Comparison of ENCODE assay signal across 10 mouse cellular contexts in genomic region chr11:32216851-32217250, GRCm38 (mm10). TPM values are rescaled to one million over a fixed set of nuclear protein-coding genes. Genes with fewer than 3 reads are reported as not detected.
DNase-seq lines count a peak whose midpoint lies in the region; ATAC-seq and TF ChIP-seq lines count a peak whose summit lies in the region.
"Had no signal": no experiment of that assay in that cellular context is flagged by ENCODE, and none has a peak within 500 bp of the region (broad histone marks: within the 10 kb centered on the region; RNA-seq: fewer than 3 reads in every experiment).

No protein-coding gene starts in this region.

- peaks cover 2% of the 10 kb centered on the region; the same call in 1 of the 2 replicates for H3K27me3 ChIP-seq in hindbrain, embryonic 11.5 days (ENCODE audit: control insufficient read depth, insufficient read depth, low read length)
- peaks cover 33% of the 10 kb centered on the region for H3K27me3 ChIP-seq in liver, embryonic 14.5 days (ENCODE audit: control insufficient read depth, insufficient read depth, low read length)
- H3K27me3 ChIP-seq in neural tube, embryonic 14.5 days (ENCODE audit: control insufficient read depth, insufficient read depth, low read length): peaks cover 7% of the 10 kb centered on the region
- H3K27me3 ChIP-seq: neural tube, embryonic 12.5 days had no signal

- DNase-seq in urinary bladder, postnatal 14 days (ENCODE audit: low spot score): peak; percentile 77
- no peak for DNase-seq in urinary bladder, postnatal 10 days (ENCODE audit: low spot score)
- peak; percentile 86 for DNase-seq in adrenal gland, postnatal 14 days
- peak; percentile 75 for DNase-seq in embryo, embryonic 9.5 days (ENCODE audit: extremely low spot score)
- DNase-seq in hindbrain, embryonic 11.5 days (ENCODE audit: low spot score): peak; percentile 88
- DNase-seq in liver, embryonic 14.5 days (ENCODE audit: low read depth in 3 of 3, low spot score in 3 of 3): peak; percentile 65 to 76 (median 68)
- DNase-seq in yolk sac, embryonic 10.5 days (ENCODE audit: low spot score): peak; percentile 25

- no peak overlapping the region for H3K9ac ChIP-seq in hindbrain, embryonic 11.5 days (ENCODE audit: low read depth, low read length)
- H3K9ac ChIP-seq in liver, embryonic 14.5 days (replicated peaks): no peak overlapping the region
- no peak overlapping the region for H3K9ac ChIP-seq in neural tube, embryonic 14.5 days (replicated peaks; ENCODE audit: low read depth, low read length)

- no peak overlapping the region for H3K4me2 ChIP-seq in hindbrain, embryonic 11.5 days (replicated peaks; ENCODE audit: low read depth, low read length)
- H3K4me2 ChIP-seq in liver, embryonic 14.5 days (ENCODE audit: low read depth): no peak overlapping the region
- H3K4me2 ChIP-seq in neural tube, embryonic 14.5 days (ENCODE audit: low read depth, low read length): no peak overlapping the region
- H3K4me2 ChIP-seq: neural tube, embryonic 12.5 days had no signal

- H3K4me1 ChIP-seq in hindbrain, embryonic 11.5 days (replicated peaks; ENCODE audit: control insufficient read depth, insufficient read depth, low read length): peaks cover 4% of the 10 kb centered on the region; the same call in 1 of the 2 replicates
- no peaks in the 10 kb centered on the region for H3K4me1 ChIP-seq in liver, embryonic 14.5 days (replicated peaks; ENCODE audit: control insufficient read depth in 2 of 2, insufficient read depth in 2 of 2, low read length in 1 of 2)
- no peaks in the 10 kb centered on the region for H3K4me1 ChIP-seq in neural tube, embryonic 14.5 days (ENCODE audit: control insufficient read depth, insufficient read depth, low read length)

- H3K27ac ChIP-seq in hindbrain, embryonic 11.5 days (ENCODE audit: low read depth, low read length): no peak overlapping the region
- H3K27ac ChIP-seq in liver, embryonic 14.5 days: no peak overlapping the region
- no peak overlapping the region for H3K27ac ChIP-seq in neural tube, embryonic 14.5 days (ENCODE audit: low read depth, low read length)
- H3K27ac ChIP-seq: neural tube, embryonic 12.5 days had no signal

- no peaks in the 10 kb centered on the region for H3K9me3 ChIP-seq in hindbrain, embryonic 11.5 days (ENCODE audit: control insufficient read depth, low read length)
- no peaks in the 10 kb centered on the region for H3K9me3 ChIP-seq in liver, embryonic 14.5 days (ENCODE audit: control insufficient read depth, low read length)
- no peaks in the 10 kb centered on the region for H3K9me3 ChIP-seq in neural tube, embryonic 14.5 days (ENCODE audit: control insufficient read depth, low read length)
- H3K9me3 ChIP-seq: neural tube, embryonic 12.5 days had no signal

- H3K36me3 ChIP-seq in hindbrain, embryonic 11.5 days (ENCODE audit: control insufficient read depth, insufficient read depth, low read length): no peaks in the 10 kb centered on the region
- no peaks in the 10 kb centered on the region for H3K36me3 ChIP-seq in liver, embryonic 14.5 days (replicated peaks; ENCODE audit: control insufficient read depth, insufficient read depth, low read depth)
- H3K36me3 ChIP-seq in neural tube, embryonic 14.5 days (ENCODE audit: control insufficient read depth, insufficient read depth, low read length): no peaks in the 10 kb centered on the region

- WGBS in hindbrain, embryonic 11.5 days: 26% methylated on average over 8 of the region's 8 CpGs
- WGBS in liver, embryonic 14.5 days (ENCODE audit: insufficient replicate concordance): 24% methylated on average over 8 of the region's 8 CpGs
- 22% methylated on average over 8 of the region's 8 CpGs for WGBS in neural tube, embryonic 14.5 days

- ATAC-seq in hindbrain, embryonic 11.5 days (ENCODE audit: low FRiP score): no peak
- ATAC-seq in liver, embryonic 14.5 days (ENCODE audit: insufficient read depth): peak; percentile 55
- peak; percentile 64; the same call in 1 of the 2 replicates for ATAC-seq in neural tube, embryonic 14.5 days (ENCODE audit: low read depth)

- TF ChIP-seq EP300 in liver, embryonic 14.5 days (IDR thresholded peaks at IDR 0.05; ENCODE audit: low read depth): no peak

- H3K4me3 ChIP-seq in hindbrain, embryonic 11.5 days (ENCODE audit: low read depth, low read length): no peak overlapping the region
- H3K4me3 ChIP-seq in liver, embryonic 14.5 days (ENCODE audit: insufficient read depth in 1 of 2, low read depth in 2 of 2, low read length in 2 of 2): no peak overlapping the region
- H3K4me3 ChIP-seq in neural tube, embryonic 14.5 days (ENCODE audit: low read depth, low read length): no peak overlapping the region
- H3K4me3 ChIP-seq: neural tube, embryonic 12.5 days had no signal

- peak; percentile 95 for TF ChIP-seq CTCF in liver, embryonic 14.5 days (IDR thresholded peaks at IDR 0.05; ENCODE audit: low read depth)

RNA-seq across cellular contexts. Expression of gene Rhbdf1, which starts 5.2 kb away (rescaled TPM):
- 22.4 and 24.3 TPM in 2 replicates for total RNA-seq in adrenal gland, postnatal 14 days (2021)
- 19.1 and 21.0 TPM in 2 replicates for polyA plus RNA-seq in hindbrain, embryonic 11.5 days (2014; fragmentation: Nextera tagmentation; extraction: Ambion mirVana)
- polyA plus RNA-seq in liver, embryonic 14.5 days (2012; rRNA removed): 5.8 and 6.2 TPM in 2 replicates
- 3.0 and 4.4 TPM in 2 replicates for polyA plus RNA-seq in liver, embryonic 14.5 days (2014; fragmentation: Nextera tagmentation; extraction: Ambion mirVana)
- polyA plus RNA-seq in neural tube, embryonic 14.5 days (2014; fragmentation: Nextera tagmentation; extraction: Ambion mirVana): 12.5 and 21.5 TPM in 2 replicates

RNA-seq across cellular contexts. Expression of gene Mpg, which starts 9.5 kb away (rescaled TPM):
- total RNA-seq in adrenal gland, postnatal 14 days (2021): 15.3 and 21.3 TPM in 2 replicates
- polyA plus RNA-seq in hindbrain, embryonic 11.5 days (2014; fragmentation: Nextera tagmentation; extraction: Ambion mirVana): 28.6 and 29.0 TPM in 2 replicates
- polyA plus RNA-seq in liver, embryonic 14.5 days (2012; rRNA removed): 8.1 and 9.9 TPM in 2 replicates
- polyA plus RNA-seq in liver, embryonic 14.5 days (2014; fragmentation: Nextera tagmentation; extraction: Ambion mirVana): 17.0 and 18.1 TPM in 2 replicates
- polyA plus RNA-seq in neural tube, embryonic 14.5 days (2014; fragmentation: Nextera tagmentation; extraction: Ambion mirVana): 36.7 and 43.0 TPM in 2 replicates

RNA-seq across cellular contexts. Expression of gene Snrnp25, which starts 11.6 kb away (rescaled TPM):
- total RNA-seq in adrenal gland, postnatal 14 days (2021): 19.7 and 20.8 TPM in 2 replicates
- polyA plus RNA-seq in hindbrain, embryonic 11.5 days (2014; fragmentation: Nextera tagmentation; extraction: Ambion mirVana): 82.5 and 84.2 TPM in 2 replicates
- 56.8 and 67.9 TPM in 2 replicates for polyA plus RNA-seq in liver, embryonic 14.5 days (2012; rRNA removed)
- polyA plus RNA-seq in liver, embryonic 14.5 days (2014; fragmentation: Nextera tagmentation; extraction: Ambion mirVana): 93.1 and 111 TPM in 2 replicates
- 42.6 and 47.1 TPM in 2 replicates for polyA plus RNA-seq in neural tube, embryonic 14.5 days (2014; fragmentation: Nextera tagmentation; extraction: Ambion mirVana)

RNA-seq across cellular contexts. Expression of gene Il9r, which starts 16.8 kb away (rescaled TPM):
- total RNA-seq in adrenal gland, postnatal 14 days (2021): 0.41 and 0.53 TPM in 2 replicates
- polyA plus RNA-seq in hindbrain, embryonic 11.5 days (2014; fragmentation: Nextera tagmentation; extraction: Ambion mirVana): not detected in 2 replicates
- 0.11 and 0.16 TPM in 2 replicates for polyA plus RNA-seq in liver, embryonic 14.5 days (2012; rRNA removed)
- 0.08 and 0.18 TPM in 2 replicates for polyA plus RNA-seq in liver, embryonic 14.5 days (2014; fragmentation: Nextera tagmentation; extraction: Ambion mirVana)
- 0.05 TPM in 1 of 2 replicates, not detected in the other for polyA plus RNA-seq in neural tube, embryonic 14.5 days (2014; fragmentation: Nextera tagmentation; extraction: Ambion mirVana)
- total RNA-seq: gastrocnemius, postnatal 36 days had no signal

RNA-seq across cellular contexts. Expression of gene Nprl3, which starts 50.7 kb away (rescaled TPM):
- total RNA-seq in adrenal gland, postnatal 14 days (2021): 45.3 and 54.8 TPM in 2 replicates
- polyA plus RNA-seq in hindbrain, embryonic 11.5 days (2014; fragmentation: Nextera tagmentation; extraction: Ambion mirVana): 28.9 and 31.4 TPM in 2 replicates
- 36.8 and 44.5 TPM in 2 replicates for polyA plus RNA-seq in liver, embryonic 14.5 days (2012; rRNA removed)
- 16.5 and 16.8 TPM in 2 replicates for polyA plus RNA-seq in liver, embryonic 14.5 days (2014; fragmentation: Nextera tagmentation; extraction: Ambion mirVana)
- 32.7 and 38.3 TPM in 2 replicates for polyA plus RNA-seq in neural tube, embryonic 14.5 days (2014; fragmentation: Nextera tagmentation; extraction: Ambion mirVana)
